Mouse (Mus musculus): ENCODE measurements around the gene AY358078.

- TF ChIP-seq CTCF (IDR thresholded peaks at IDR 0.05; ENCODE audit: insufficient read depth, low read depth, low read length) (no peak), POLR2A (IDR thresholded peaks at IDR 0.05; ENCODE audit: insufficient read depth, low read depth, low read length) (no peak)
Measured at GRCm38 (mm10) chr14:51778865-51779481, 20.9 kb upstream of the AY358078 start.
